Mouse (Mus musculus) megakaryocyte, embryonic 14.5 days (primary cell): ENCODE results near the gene Tubgcp2. TPM values are rescaled to one million over a fixed set of nuclear protein-coding genes. Genes with fewer than 3 reads are reported as not detected.

Experiments used
- H3K27me3 ChIP-seq: replicated peaks from 2 replicates; pipeline ENCODE3; 2012; ENCODE audit warnings: inconsistent platforms
- H3K36me3 ChIP-seq: replicated peaks from 2 replicates; pipeline ENCODE3; 2012; ENCODE audit warnings: low read length, inconsistent platforms, mixed read lengths
- H3K4me1 ChIP-seq: 2 replicates; pipeline ENCODE4 v1.6.1; 2012; ENCODE audit warnings: inconsistent platforms
- H3K4me3 ChIP-seq: replicated peaks from 2 replicates; pipeline ENCODE3; 2012; ENCODE audit warnings: moderate library complexity, mild to moderate bottlenecking, inconsistent platforms
- H3K9me3 ChIP-seq: 2 replicates; pipeline ENCODE4 v1.6.1; 2012; ENCODE audit warnings: inconsistent platforms
- FLI1 ChIP-seq: IDR thresholded peaks from 2 replicates; pipeline ENCODE4 v1.6.1; 2012; ENCODE audit warnings: low read length, inconsistent platforms, mixed read lengths
- GATA1 ChIP-seq: IDR thresholded peaks from 3 replicates; pipeline ENCODE4 v1.6.1; 2012; ENCODE audit warnings: mixed read lengths, low read length, inconsistent platforms, borderline replicate concordance
- polyA plus RNA-seq: library from polyadenylated mRNA; stranded (reverse); fragments of >175 nt; gene quantifications from 2 replicates; pipeline ENCODE4 v1.2.3, GENCODE M21; 2012; ENCODE audit warnings: low replicate concordance; ENCODE audit not compliant: insufficient read depth

Tubgcp2 gene
- polyA plus RNA-seq, 1 experiment = 3.8 TPM

GRCm38 (mm10) chr7:139971436-139971835, 65.0 kb downstream of the Tubgcp2 start:
- no peaks in the 10 kb centered on the region for H3K36me3 ChIP-seq
- H3K9me3 ChIP-seq = no peaks in the 10 kb centered on the region
- H3K4me3 ChIP-seq = peak overlapping the region; percentile 70
- no peak for TF ChIP-seq FLI1
- no peak for TF ChIP-seq GATA1
- peaks cover 22% of the 10 kb centered on the region for H3K27me3 ChIP-seq
- peaks cover 78% of the 10 kb centered on the region for H3K4me1 ChIP-seq

GRCm38 (mm10) chr7:139970979-139971378, 65.5 kb downstream of the Tubgcp2 start:
- H3K27me3 ChIP-seq = peaks cover 23% of the 10 kb centered on the region
- H3K9me3 ChIP-seq = no peaks in the 10 kb centered on the region
- peaks cover 75% of the 10 kb centered on the region for H3K4me1 ChIP-seq
- H3K36me3 ChIP-seq = no peaks in the 10 kb centered on the region
- peak overlapping the region; percentile 64 for H3K4me3 ChIP-seq
- TF ChIP-seq FLI1 (no peak), GATA1 (no peak)

DNA sequence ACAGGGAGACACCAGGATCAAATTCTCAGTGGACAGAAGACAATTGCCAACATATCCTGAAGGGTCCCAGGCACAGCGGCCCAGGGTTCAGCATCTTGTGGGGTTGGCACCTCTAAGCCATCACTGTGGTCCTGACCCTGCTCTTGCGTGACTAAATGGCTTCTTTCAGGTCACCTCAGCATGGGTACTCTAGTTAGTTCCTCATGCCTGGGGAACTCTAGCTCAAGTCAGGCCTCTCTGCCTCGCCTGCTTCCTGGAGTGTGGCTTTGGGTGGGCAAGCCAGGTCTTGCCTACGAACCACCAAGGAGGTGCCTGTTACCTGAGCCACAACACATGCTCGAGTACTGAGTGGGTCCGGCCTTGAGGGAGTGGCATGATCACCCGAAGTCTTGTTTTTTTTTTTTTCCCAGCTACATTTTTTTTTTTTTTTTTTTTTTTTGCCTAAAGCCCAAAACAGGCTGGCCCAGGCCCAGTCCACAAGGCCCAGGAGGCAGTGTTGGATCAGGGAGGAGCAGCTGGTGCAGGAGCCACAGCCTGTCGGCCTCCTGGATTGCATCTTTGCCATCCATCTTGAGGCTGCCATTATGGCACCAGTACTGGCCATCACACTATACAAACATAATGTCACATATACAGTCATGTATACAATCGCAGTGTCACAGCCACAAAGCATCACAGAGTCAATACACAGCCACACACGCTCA, 66.1 kb downstream of the Tubgcp2 start:
- Histone ChIP-seq H3K36me3 (no peaks in the 10 kb centered on the region), H3K4me3 (peak overlapping the region; percentile 64), H3K4me1 (peaks cover 68% of the 10 kb centered on the region), H3K27me3 (peaks cover 24% of the 10 kb centered on the region), H3K9me3 (no peaks in the 10 kb centered on the region)
- TF ChIP-seq FLI1 = no peak

DNA sequence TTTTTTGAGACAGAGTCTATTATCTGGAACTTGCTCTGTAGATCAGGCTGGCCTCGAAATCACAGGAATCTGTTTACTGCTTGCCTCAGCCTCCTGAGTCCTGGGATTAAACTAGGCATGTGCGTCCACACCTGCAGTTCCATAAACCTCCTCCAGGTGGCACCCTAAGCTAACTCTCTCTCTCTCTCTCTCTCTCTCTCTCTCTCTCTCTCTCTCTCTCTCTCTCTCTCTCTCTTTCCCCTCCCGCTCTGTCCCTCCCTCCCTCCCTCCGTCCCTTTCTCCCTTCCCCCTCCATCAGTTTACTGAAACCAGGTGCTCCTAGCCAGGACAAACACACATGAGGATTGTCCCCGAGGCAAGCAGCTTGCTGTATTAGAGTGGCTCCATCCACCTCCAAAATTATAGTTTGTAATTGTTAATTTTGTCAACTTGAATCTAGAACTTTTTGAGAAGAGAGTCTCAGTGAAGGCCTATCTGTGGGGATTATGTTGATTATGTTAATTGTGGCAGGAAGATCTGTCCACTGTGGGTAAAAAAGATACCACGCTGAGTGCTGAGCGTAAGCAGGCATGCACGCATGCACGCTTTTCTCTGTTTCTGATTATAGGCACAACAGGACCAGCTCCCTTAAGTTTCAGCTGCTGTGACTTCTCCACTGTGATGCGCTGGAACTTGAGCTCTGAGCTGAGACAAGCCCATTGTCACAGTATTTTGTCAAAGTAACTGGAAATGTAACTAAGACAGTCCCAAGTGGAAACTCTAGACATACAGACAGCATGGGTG, 66.9 kb downstream of the Tubgcp2 start:
- Histone ChIP-seq H3K9me3 (no peaks in the 10 kb centered on the region), H3K4me3 (peak overlapping the region; percentile 36), H3K36me3 (no peaks in the 10 kb centered on the region), H3K27me3 (peaks cover 30% of the 10 kb centered on the region), H3K4me1 (peaks cover 60% of the 10 kb centered on the region)
- TF ChIP-seq GATA1 = no peak

GRCm38 (mm10) chr7:139968428-139968827, 68.0 kb downstream of the Tubgcp2 start:
- Histone ChIP-seq H3K4me1 (peaks cover 49% of the 10 kb centered on the region), H3K9me3 (no peaks in the 10 kb centered on the region), H3K4me3 (no peak overlapping the region), H3K27me3 (peaks cover 32% of the 10 kb centered on the region), H3K36me3 (no peaks in the 10 kb centered on the region)
- no peak for TF ChIP-seq GATA1
- TF ChIP-seq FLI1 = no peak

DNA sequence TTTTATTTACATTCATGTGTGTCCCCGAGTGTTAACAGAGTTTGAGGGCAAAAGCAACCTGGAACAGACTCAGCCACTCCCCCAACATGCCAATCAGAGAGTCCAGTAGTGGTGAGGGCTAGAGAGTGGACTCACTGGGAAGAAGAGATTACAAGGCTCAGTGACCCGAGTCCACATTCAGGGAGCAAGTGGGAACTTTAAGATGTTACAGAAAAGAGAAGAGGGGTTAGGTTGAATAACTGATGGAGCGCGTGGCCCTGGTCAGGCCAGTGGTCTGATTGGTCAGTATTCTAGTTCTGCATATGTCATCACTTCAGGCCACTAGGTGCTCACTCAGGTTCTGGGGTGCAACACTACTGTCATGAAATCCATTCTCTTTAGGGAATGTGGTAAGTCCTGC, 69.3 kb downstream of the Tubgcp2 start:
- H3K36me3 ChIP-seq = no peaks in the 10 kb centered on the region
- H3K27me3 ChIP-seq = peaks cover 36% of the 10 kb centered on the region
- H3K9me3 ChIP-seq = no peaks in the 10 kb centered on the region
- no peak overlapping the region for H3K4me3 ChIP-seq
- peaks cover 36% of the 10 kb centered on the region for H3K4me1 ChIP-seq
- TF ChIP-seq GATA1 (no peak), FLI1 (no peak)

DNA sequence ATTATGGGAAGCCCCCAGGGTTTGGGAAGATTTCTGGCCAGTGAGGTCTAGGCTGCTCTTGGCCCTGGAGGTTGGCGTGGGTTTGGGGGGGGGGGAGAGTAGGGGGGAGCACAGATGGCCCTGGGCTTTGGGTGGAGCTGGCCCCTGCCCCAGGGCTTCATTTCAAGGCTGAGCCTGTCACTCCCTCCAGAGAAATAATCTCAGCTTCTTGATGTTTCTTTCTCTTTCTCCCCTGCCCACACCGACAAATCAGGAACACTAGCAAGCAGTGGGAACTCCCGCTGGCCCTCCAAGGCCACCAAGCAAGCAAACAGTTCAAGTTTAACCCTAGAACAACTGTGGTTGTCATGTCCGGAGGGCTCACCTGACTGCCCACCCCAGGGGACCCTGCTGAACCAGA, 72.7 kb downstream of the Tubgcp2 start:
- H3K36me3 ChIP-seq = no peaks in the 10 kb centered on the region
- no peak overlapping the region for H3K4me3 ChIP-seq
- no peaks in the 10 kb centered on the region for H3K9me3 ChIP-seq
- TF ChIP-seq GATA1 (no peak), FLI1 (no peak)
- H3K27me3 ChIP-seq = peaks cover 64% of the 10 kb centered on the region
- H3K4me1 ChIP-seq = peaks cover 8% of the 10 kb centered on the region; the same call in 1 of the 2 replicates

DNA sequence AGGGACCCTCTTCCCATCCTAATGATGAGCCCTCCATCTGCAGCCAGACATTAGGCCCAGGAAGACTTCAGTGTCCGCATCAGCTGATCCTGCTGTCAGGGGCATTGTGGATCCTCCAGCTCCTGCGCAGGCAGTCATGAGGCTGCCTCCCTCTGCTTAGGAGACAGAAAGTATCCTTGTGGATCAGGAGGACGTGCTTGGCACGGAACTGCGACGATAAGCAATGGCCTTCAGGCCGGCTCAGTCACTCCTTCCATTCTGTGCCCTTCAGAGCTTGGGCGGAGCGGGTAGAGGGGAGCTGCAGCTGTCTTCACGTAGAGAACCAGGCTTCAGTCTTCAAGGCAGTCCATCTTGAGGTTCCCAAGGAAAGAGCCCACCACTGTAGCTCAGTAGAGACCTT, 75.3 kb downstream of the Tubgcp2 start:
- H3K9me3 ChIP-seq = no peaks in the 10 kb centered on the region
- H3K36me3 ChIP-seq = no peaks in the 10 kb centered on the region
- peaks cover 77% of the 10 kb centered on the region for H3K27me3 ChIP-seq
- peaks cover 8% of the 10 kb centered on the region for H3K4me1 ChIP-seq
- no peak for TF ChIP-seq GATA1
- TF ChIP-seq FLI1 = no peak
- no peak overlapping the region for H3K4me3 ChIP-seq

- no peak overlapping the region for H3K4me3 ChIP-seq
- peaks cover 8% of the 10 kb centered on the region for H3K4me1 ChIP-seq
- H3K36me3 ChIP-seq = no peaks in the 10 kb centered on the region
- H3K9me3 ChIP-seq = no peaks in the 10 kb centered on the region
- no peak for TF ChIP-seq GATA1
- no peak for TF ChIP-seq FLI1
- H3K27me3 ChIP-seq = peaks cover 82% of the 10 kb centered on the region
These were observed 78.5 kb downstream of the Tubgcp2 start for GRCm38 (mm10) chr7:139957958-139958357.

DNA sequence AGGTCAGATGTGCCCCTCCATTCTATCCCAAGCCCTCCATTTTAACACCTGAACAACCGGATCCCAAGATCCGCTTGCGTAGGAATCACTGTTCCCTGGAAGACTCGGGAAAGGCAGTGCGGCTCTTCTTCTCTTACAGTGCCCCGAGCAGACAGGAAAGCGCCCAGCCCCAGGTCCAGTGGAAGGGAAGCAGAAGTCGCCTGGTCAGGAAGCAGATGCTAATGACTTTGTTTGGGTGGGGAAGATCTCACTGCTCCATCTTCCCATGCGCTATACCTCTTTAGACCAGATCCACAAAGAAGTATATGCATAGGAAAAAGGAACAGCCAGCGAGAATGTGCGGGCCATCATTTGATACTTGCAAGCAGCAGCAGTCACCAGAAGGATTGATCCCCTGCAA, 79.0 kb downstream of the Tubgcp2 start:
- H3K27me3 ChIP-seq = peaks cover 79% of the 10 kb centered on the region
- peaks cover 8% of the 10 kb centered on the region for H3K4me1 ChIP-seq
- no peaks in the 10 kb centered on the region for H3K9me3 ChIP-seq
- no peaks in the 10 kb centered on the region for H3K36me3 ChIP-seq
- no peak overlapping the region for H3K4me3 ChIP-seq
- no peak for TF ChIP-seq FLI1
- no peak for TF ChIP-seq GATA1
